Mouse (Mus musculus) heart, embryonic 14.5 days (tissue): Measurements from ENCODE around the gene Senp3. TPM values are rescaled to one million over a fixed set of nuclear protein-coding genes. Genes with fewer than 3 reads are reported as not detected.
"Not testable (repeated sequence)": the region's sequence is repeated elsewhere in the genome, so short reads cannot be mapped to it uniquely, and the experiment has no call there.

Experiments used
- ATAC-seq: fragments of 200-750 bp; cut with Nextera tagmentation; 2 replicates; pipeline ENCODE4 v1.8.0; 2017; ENCODE audit warnings: low read depth, moderate TSS enrichment; ENCODE audit not compliant: insufficient number of reproducible peaks, insufficient read depth, low FRiP score
- H3K27ac ChIP-seq, 2 experiments: fragments of 200-500 bp in 1 of 2; fragments of 300-500 bp in 1 of 2; sonication (generic) in 1 of 2; replicated peaks in 1 of 2; 2 replicates each; pipeline ENCODE4 v1.5.1; 2012 to 2014; ENCODE audit warnings: low read depth in 2 of 2, low read length in 2 of 2, control low read depth in 1 of 2, mild to moderate bottlenecking in 1 of 2, mixed read lengths in 1 of 2; ENCODE audit not compliant: control insufficient read depth in 1 of 2, insufficient read depth in 1 of 2
- H3K27me3 ChIP-seq: fragments of 300-500 bp; sonication (generic); 2 replicates; pipeline ENCODE4 v1.6.1; 2014; ENCODE audit warnings: mild to moderate bottlenecking, low read length, control low read depth; ENCODE audit not compliant: control insufficient read depth, insufficient read depth
- H3K36me3 ChIP-seq: fragments of 300-500 bp; sonication (generic); 2 replicates; pipeline ENCODE4 v1.6.1; 2014; ENCODE audit warnings: mild to moderate bottlenecking, control low read depth, low read length, mixed read lengths; ENCODE audit not compliant: control insufficient read depth, insufficient read depth
- H3K4me1 ChIP-seq, 2 experiments: fragments of 200-500 bp in 1 of 2; fragments of 300-500 bp in 1 of 2; sonication (generic) in 1 of 2; 2 replicates each; pipeline ENCODE4 v1.6.1; 2012 to 2014; ENCODE audit warnings: low read length in 2 of 2, control low read depth in 1 of 2, mixed read lengths in 1 of 2; ENCODE audit not compliant: control insufficient read depth in 2 of 2, insufficient read depth in 2 of 2
- H3K4me2 ChIP-seq: fragments of 300-500 bp; sonication (generic); 2 replicates; pipeline ENCODE4 v1.6.1; 2014; ENCODE audit warnings: mild to moderate bottlenecking, low read length
- H3K4me3 ChIP-seq, 2 experiments: fragments of 200-500 bp in 1 of 2; fragments of 300-500 bp in 1 of 2; sonication (generic) in 1 of 2; 2 replicates each; pipeline ENCODE4 v1.5.1; 2012 to 2014; ENCODE audit warnings: low read length in 2 of 2, mild to moderate bottlenecking in 2 of 2, control low read depth in 1 of 2, low read depth in 1 of 2, moderate library complexity in 1 of 2; ENCODE audit not compliant: control insufficient read depth in 1 of 2, insufficient read depth in 1 of 2
- H3K9ac ChIP-seq: fragments of 300-500 bp; sonication (generic); 2 replicates; pipeline ENCODE4 v1.6.1; 2014; ENCODE audit warnings: mild to moderate bottlenecking, low read length
- H3K9me3 ChIP-seq: fragments of 300-500 bp; sonication (generic); 2 replicates; pipeline ENCODE4 v1.6.1; 2016; ENCODE audit warnings: low read length, control low read depth; ENCODE audit not compliant: control insufficient read depth
- whole genome bisulfite sequencing: fragments of 180-500 bp; shearing (Covaris S2); extraction: QIAGEN DNeasy Blood & Tissue Kit; methylation state at CpG from one replicate; pipeline ENCODE4 v1.1.7; 2014; 5-methylcytosine and 5-hydroxymethylcytosine counted together
- polyA plus RNA-seq: library from polyadenylated mRNA; unstranded; fragments of >200 nt; fragmentation: Nextera tagmentation; extraction: Ambion mirVana; gene quantifications from 2 replicates; pipeline ENCODE4 v1.2.1, GENCODE M21; 2014

Senp3 gene
- polyA plus RNA-seq: 43.2 and 59.4 TPM in 2 replicates

GRCm38 (mm10) chr11:69681314-69682208 is at the start of gene Senp3:
Gene Senp3 (minus strand): TSS chr11:69682084.
- H3K27me3 ChIP-seq: no peaks in the 10 kb centered on the region
- peaks cover 13 to 31% of the 10 kb centered on the region in 2 experiments for H3K4me1 ChIP-seq
- H3K4me2 ChIP-seq: peak within 1 kb of the TSS; percentile 92
- ATAC-seq: peak; percentile 92
- no peaks in the 10 kb centered on the region for H3K9me3 ChIP-seq
- peaks cover 39% of the 10 kb centered on the region for H3K36me3 ChIP-seq
- peak within 1 kb of the TSS; percentile 79 for H3K9ac ChIP-seq
- H3K27ac ChIP-seq: peak within 1 kb of the TSS; percentile 93
- WGBS: under 1% methylated on average over 71 of the region's 80 CpGs
- H3K4me3 ChIP-seq: peak within 1 kb of the TSS; percentile 56 to 87

- not testable (repeated sequence) for H3K9me3 ChIP-seq, H3K9ac ChIP-seq, H3K27me3 ChIP-seq, H3K4me2 ChIP-seq, H3K4me1 ChIP-seq, ATAC-seq, H3K27ac ChIP-seq, H3K4me3 ChIP-seq
- peaks cover 31% of the 10 kb centered on the region for H3K36me3 ChIP-seq
- WGBS: 75% methylated on average over 2 of the region's 3 CpGs
Measured at GRCm38 (mm10) chr11:69731408-69731807, 49.5 kb upstream of the Senp3 start.

GRCm38 (mm10) chr11:69729063-69729462 is 47.2 kb upstream of the Senp3 start:
- no peaks in the 10 kb centered on the region for H3K9me3 ChIP-seq
- no peaks in the 10 kb centered on the region for H3K4me1 ChIP-seq
- no peak for ATAC-seq
- 20% methylated on average over 3 of the region's 3 CpGs for WGBS
- no peaks in the 10 kb centered on the region for H3K27me3 ChIP-seq
- peaks cover 7% of the 10 kb centered on the region for H3K36me3 ChIP-seq
- no peak overlapping the region for H3K27ac ChIP-seq
- no peak overlapping the region for H3K9ac ChIP-seq
- H3K4me2 ChIP-seq: no peak overlapping the region
- H3K4me3 ChIP-seq: no peak overlapping the region

DNA sequence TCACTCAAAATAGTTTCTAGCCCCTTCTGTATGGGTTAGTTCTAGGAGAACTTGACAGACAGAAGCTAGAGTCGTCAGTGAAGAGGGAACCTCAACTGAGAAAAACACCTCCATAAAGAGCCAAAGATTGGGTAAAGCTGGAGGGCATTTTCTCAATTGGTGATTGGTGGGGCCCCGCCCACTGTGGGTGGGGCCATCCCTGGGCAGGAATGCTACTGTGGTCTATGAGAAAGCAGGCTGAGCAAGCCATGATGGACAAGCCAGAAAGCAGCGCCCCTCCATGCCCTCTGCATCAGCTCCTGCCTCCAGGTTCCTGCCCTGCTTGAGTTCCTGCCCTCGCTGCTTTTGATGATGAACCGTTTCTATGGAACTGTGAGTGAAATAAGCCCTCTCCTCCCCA is 44.1 kb upstream of the Senp3 start:
- H3K27ac ChIP-seq: no peak overlapping the region
- H3K9ac ChIP-seq: no peak overlapping the region
- no peaks in the 10 kb centered on the region for H3K9me3 ChIP-seq
- no peaks in the 10 kb centered on the region for H3K4me1 ChIP-seq
- no peak overlapping the region for H3K4me2 ChIP-seq
- WGBS: 29% methylated on average over 5 of the region's 5 CpGs
- H3K4me3 ChIP-seq: no peak overlapping the region
- no peak for ATAC-seq
- no peaks in the 10 kb centered on the region for H3K36me3 ChIP-seq
- no peaks in the 10 kb centered on the region for H3K27me3 ChIP-seq

DNA sequence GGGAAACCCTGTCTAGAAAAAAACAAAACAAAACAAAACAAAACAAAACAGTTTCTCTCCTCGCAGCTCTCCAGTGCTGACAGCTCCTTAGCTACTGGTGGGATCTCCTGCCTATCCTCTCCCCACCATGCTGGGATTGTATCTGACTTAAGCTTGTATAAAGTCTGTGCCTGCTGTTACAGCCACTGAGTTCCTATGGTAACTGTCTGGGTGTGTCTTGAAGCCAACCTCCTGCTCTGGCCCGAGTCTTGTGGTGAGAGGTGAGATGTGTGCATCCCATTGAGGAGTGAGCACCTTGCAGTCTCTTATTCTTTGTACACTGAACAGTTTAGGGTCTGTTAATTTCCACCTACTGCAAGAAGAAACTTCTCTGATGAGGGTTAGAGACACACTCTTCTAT is 41.2 kb upstream of the Senp3 start:
- Histone ChIP-seq H3K4me1 (0 out of 4 replicates have a peak, but pooled peaks cover 0 to 2% of the 10 kb centered on the region in 2 experiments), H3K9me3 (no peaks in the 10 kb centered on the region), H3K4me3 (no peak overlapping the region), H3K4me2 (no peak overlapping the region), H3K27ac (no peak overlapping the region), H3K36me3 (no peaks in the 10 kb centered on the region), H3K9ac (no peak overlapping the region), H3K27me3 (no peaks in the 10 kb centered on the region)
- ATAC-seq: no peak
- WGBS: 33% methylated on average over 2 of the region's 2 CpGs

DNA sequence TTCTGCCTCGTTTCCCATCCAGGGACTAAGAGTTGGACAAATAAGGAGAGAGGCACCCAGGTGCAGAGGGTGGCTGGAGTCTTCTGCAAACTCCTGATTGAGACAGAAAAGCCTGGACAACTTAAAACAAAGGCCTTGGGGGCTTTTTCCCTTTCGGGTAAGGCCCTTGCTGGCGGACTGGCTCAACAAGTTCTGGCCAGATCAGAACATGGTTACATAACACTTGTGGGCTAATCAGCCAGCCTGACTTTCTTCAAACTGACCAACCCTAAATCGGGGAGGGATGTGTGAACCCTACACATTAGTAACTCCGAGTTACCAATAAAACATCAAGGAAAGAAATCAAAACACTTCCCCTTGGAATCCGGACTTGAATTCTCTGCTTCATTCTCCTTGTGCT is 39.0 kb upstream of the Senp3 start:
- Histone ChIP-seq H3K27ac (no peak overlapping the region), H3K9me3 (no peaks in the 10 kb centered on the region), H3K36me3 (no peaks in the 10 kb centered on the region), H3K9ac (no peak overlapping the region), H3K4me2 (no peak overlapping the region), H3K4me3 (no peak overlapping the region), H3K4me1 (peaks cover 0 to 7% of the 10 kb centered on the region in 2 experiments; a peak in 2 of 4 replicates), H3K27me3 (no peaks in the 10 kb centered on the region)
- no peak for ATAC-seq
- WGBS: 77% methylated on average over 6 of the region's 6 CpGs

DNA sequence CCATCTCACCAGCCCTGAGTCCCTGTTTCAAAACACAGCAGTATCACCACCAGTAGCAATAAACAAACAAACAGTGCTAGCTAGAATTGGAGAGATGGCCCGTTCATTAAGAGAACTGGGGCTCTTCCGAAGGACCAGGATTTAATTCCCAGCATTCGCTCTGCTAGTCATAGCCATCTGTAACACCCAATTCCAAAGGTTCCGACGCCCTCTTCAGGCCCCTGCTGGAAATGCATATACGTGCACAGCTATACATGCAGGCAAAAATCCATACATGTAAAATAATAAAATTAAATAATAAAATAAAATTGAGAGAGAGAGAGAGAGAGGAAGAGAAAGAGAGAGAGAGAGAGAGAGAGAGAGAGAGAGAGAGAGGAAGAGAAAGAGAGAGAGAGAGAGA is 37.5 kb upstream of the Senp3 start:
- 69% methylated on average over 6 of the region's 6 CpGs for WGBS
- Histone ChIP-seq H3K4me2 (no peak overlapping the region), H3K36me3 (no peaks in the 10 kb centered on the region), H3K4me1 (peaks cover 2 to 12% of the 10 kb centered on the region in 2 experiments; a peak in 3 of 4 replicates), H3K27ac (no peak overlapping the region), H3K9ac (no peak overlapping the region), H3K4me3 (no peak overlapping the region), H3K9me3 (no peaks in the 10 kb centered on the region), H3K27me3 (no peaks in the 10 kb centered on the region)
- ATAC-seq: no peak
